Mouse (Mus musculus) ES-Bruce4 (cell line): ENCODE results near the gene Il10.

Experiments used
- CTCF ChIP-seq: IDR thresholded peaks from one replicate; pipeline ENCODE4 v1.8.1; 2011; ENCODE audit warnings: low read depth, low read length
- EP300 ChIP-seq: IDR thresholded peaks from 2 replicates; pipeline ENCODE4 v1.6.1; 2011; ENCODE audit warnings: low read depth, low read length; ENCODE audit not compliant: insufficient read depth
- POLR2A ChIP-seq: IDR thresholded peaks from one replicate; pipeline ENCODE4 v1.8.1; 2011; ENCODE audit warnings: low read length; ENCODE audit not compliant: insufficient read depth

DNA sequence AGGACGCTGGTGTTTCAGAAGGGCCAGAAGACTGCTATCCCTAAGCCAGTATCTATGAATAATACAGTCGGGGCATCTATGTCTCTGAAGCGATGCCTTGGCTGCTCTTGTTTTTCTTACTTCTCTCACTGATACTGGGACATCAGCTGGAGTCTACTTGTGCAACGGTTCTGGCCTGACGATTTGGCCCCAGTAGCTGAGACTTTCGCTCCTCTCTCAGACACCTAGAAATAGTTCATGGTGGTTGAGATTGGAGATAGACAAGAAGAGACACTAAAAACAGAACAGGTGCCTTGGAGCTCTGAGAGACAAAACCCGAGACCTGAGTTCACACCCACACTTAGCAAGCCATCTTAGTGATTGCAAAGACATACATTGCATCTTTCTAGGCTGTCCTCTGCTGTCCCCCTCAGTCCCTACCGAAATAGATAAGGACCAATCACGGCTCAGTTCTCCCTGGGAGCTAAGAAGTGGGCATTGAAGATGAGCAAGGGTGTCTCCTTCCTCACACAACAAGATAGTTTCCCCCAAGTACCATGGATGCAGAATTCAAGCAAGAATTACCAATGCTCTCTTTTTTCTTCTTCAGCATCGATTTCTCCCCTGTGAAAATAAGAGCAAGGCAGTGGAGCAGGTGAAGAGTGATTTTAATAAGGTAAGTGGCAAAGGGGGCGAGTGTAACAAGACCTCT is 2.4 kb downstream of the Il10 start:
- no peak for TF ChIP-seq CTCF
- no peak for TF ChIP-seq EP300
- no peak for TF ChIP-seq POLR2A
